Mouse (Mus musculus) layer of hippocampus, postnatal 25 days (tissue): ENCODE measurements around the gene Ccdc159. TPM values are rescaled to one million over a fixed set of nuclear protein-coding genes. Genes with fewer than 3 reads are reported as not detected.
A peak's percentile ranks its signal among the peaks of the same experiment; 100 is the strongest.

Experiments
- DNase-seq, 2 experiments: peaks; one replicate each; pipeline ENCODE4 v3.0.0; 2022; ENCODE audit warnings: mixed read lengths in 2 of 2, low spot score in 1 of 2; ENCODE audit errors: extremely low spot score in 1 of 2
- total RNA-seq, 2 experiments: library from RNA; stranded (reverse); gene quantifications; 2 replicates each; pipeline ENCODE4 v1.2.3; 2021

Gene Ccdc159
- total RNA-seq, 2 experiments from 2014 or later: 13.2 to 18.5 TPM

GRCm38 (mm10) chr9:21959244-21959643 is 32.0 kb downstream of the Ccdc159 start:
- no peak for DNase-seq

GRCm38 (mm10) chr9:21960135-21960534 is 32.9 kb downstream of the Ccdc159 start:
- DNase-seq: no peak

- DNase-seq: no peak
Measured at GRCm38 (mm10) chr9:21960558-21961208, 33.4 kb downstream of the Ccdc159 start.

GRCm38 (mm10) chr9:21961366-21961980 is 34.2 kb downstream of the Ccdc159 start:
- DNase-seq: no peak

GRCm38 (mm10) chr9:21962010-21962409 is 34.7 kb downstream of the Ccdc159 start:
- DNase-seq: no peak

- peak; percentile 58 to 64 for DNase-seq
Measured at GRCm38 (mm10) chr9:21962416-21963059, 35.3 kb downstream of the Ccdc159 start.

- DNase-seq: no peak
Measured at GRCm38 (mm10) chr9:21963417-21963816, 36.1 kb downstream of the Ccdc159 start, which contains the start of gene Epor. Gene Epor, minus strand, starts transcription at chr9:21963506.

GRCm38 (mm10) chr9:21968883-21969282 is 41.6 kb downstream of the Ccdc159 start:
- DNase-seq: no peak

GRCm38 (mm10) chr9:21969304-21969703 is 42.0 kb downstream of the Ccdc159 start:
- no peak for DNase-seq

- DNase-seq: no peak
Measured at GRCm38 (mm10) chr9:21976626-21977175, 49.4 kb downstream of the Ccdc159 start.

- no peak for DNase-seq
Measured at GRCm38 (mm10) chr9:21977331-21977730, 50.1 kb downstream of the Ccdc159 start.

GRCm38 (mm10) chr9:21977972-21978371 is 50.7 kb downstream of the Ccdc159 start:
- DNase-seq: peak in 1 of 2 experiments; percentile 40

GRCm38 (mm10) chr9:21978398-21979128 is 51.3 kb downstream of the Ccdc159 start:
- DNase-seq: no peak

GRCm38 (mm10) chr9:21983911-21984310 is 56.6 kb downstream of the Ccdc159 start:
- DNase-seq: no peak

Other genes starting within 250 kb of the Ccdc159 start
- 10 to 100 TPM; 20.5 to 20.7 TPM for gene Ldlr, start 204.0 kb upstream of the Ccdc159 start, total RNA-seq
- 1 to 10 TPM; 1.1 to 2.5 TPM for gene Spc24, start 167.2 kb upstream of the Ccdc159 start, total RNA-seq
- 1 to 10 TPM; 6.3 to 7.4 TPM for gene Kank2, start 128.7 kb upstream of the Ccdc159 start, total RNA-seq
- not detected for gene Angptl8, start 92.0 kb upstream of the Ccdc159 start, total RNA-seq
- gene Dock6, start 74.8 kb upstream of the Ccdc159 start, total RNA-seq: 10 to 100 TPM; 13.1 to 18.4 TPM
- 10 to 100 TPM; 19.5 to 24.0 TPM for gene Rab3d, start 9.3 kb upstream of the Ccdc159 start, total RNA-seq
- gene Tmem205, start 85 bp downstream of the Ccdc159 start, total RNA-seq: 10 to 100 TPM; 40.2 to 45.0 TPM
- gene Plppr2, start 9.6 kb downstream of the Ccdc159 start, total RNA-seq: 100 to 1,000 TPM; 334 to 345 TPM
- 10 to 100 TPM; 14.7 to 16.0 TPM for gene Swsap1, start 28.3 kb downstream of the Ccdc159 start, total RNA-seq
- 1 to 10 TPM; 7.3 to 9.5 TPM for gene Epor, start 36.0 kb downstream of the Ccdc159 start, total RNA-seq
- 1 to 10 TPM; 1.5 to 1.9 TPM for gene Rgl3, start 62.0 kb downstream of the Ccdc159 start, total RNA-seq
- gene Ccdc151, start 75.2 kb downstream of the Ccdc159 start, total RNA-seq: 1 to 10 TPM; 7.0 to 7.6 TPM
- 100 to 1,000 TPM; 107 to 108 TPM for gene Prkcsh, start 75.3 kb downstream of the Ccdc159 start, total RNA-seq
- gene Elavl3, start 124.6 kb downstream of the Ccdc159 start, total RNA-seq: 100 to 1,000 TPM; 155 to 158 TPM
- 1 to 10 TPM; 1.2 to 3.9 TPM for gene Gm49318, start 143.8 kb downstream of the Ccdc159 start, total RNA-seq
- gene Zfp653, start 143.9 kb downstream of the Ccdc159 start, total RNA-seq: 10 to 100 TPM; 17.9 to 22.1 TPM
- 10 to 100 TPM; 45.6 to 45.8 TPM for gene Ecsit, start 158.0 kb downstream of the Ccdc159 start, total RNA-seq
- gene Cnn1, start 171.7 kb downstream of the Ccdc159 start, total RNA-seq: 1 to 10 TPM in 1 of 2 experiments, under 1 TPM in 1; 0.32 to 1.2 TPM
- gene Elof1, start 189.7 kb downstream of the Ccdc159 start, total RNA-seq: 10 to 100 TPM; 53.1 to 57.9 TPM
- under 1 TPM; 0.54 to 0.91 TPM for gene Acp5, start 208.2 kb downstream of the Ccdc159 start, total RNA-seq
- 10 to 100 TPM; 48.2 to 54.3 TPM for gene Pigyl, start 229.4 kb downstream of the Ccdc159 start, total RNA-seq